Mouse (Mus musculus) erythroblast, embryonic 14.5 days (primary cell): ENCODE results near the gene Btn2a2. TPM values are rescaled to one million over a fixed set of nuclear protein-coding genes. Genes with fewer than 3 reads are reported as not detected.

Source experiments
- H3K27me3 ChIP-seq: 2 replicates; pipeline ENCODE4 v1.6.1; 2012; ENCODE audit warnings: inconsistent platforms; ENCODE audit not compliant: control insufficient read depth
- H3K36me3 ChIP-seq: 2 replicates; pipeline ENCODE4 v1.6.1; 2012; ENCODE audit warnings: mild to moderate bottlenecking, inconsistent platforms; ENCODE audit not compliant: control insufficient read depth
- H3K4me1 ChIP-seq: 2 replicates; pipeline ENCODE4 v1.6.1; 2012; ENCODE audit warnings: inconsistent platforms; ENCODE audit not compliant: control insufficient read depth
- H3K4me3 ChIP-seq: replicated peaks from 2 replicates; pipeline ENCODE3; 2012; ENCODE audit warnings: moderate library complexity, mild to moderate bottlenecking, inconsistent platforms
- H3K9me3 ChIP-seq: 2 replicates; pipeline ENCODE4 v1.6.1; 2012; ENCODE audit warnings: low read length, inconsistent platforms, mixed read lengths; ENCODE audit not compliant: control insufficient read depth
- GATA1 ChIP-seq: IDR thresholded peaks from 2 replicates; pipeline ENCODE4 v1.6.1; 2012; ENCODE audit warnings: low read length, inconsistent platforms, mixed read lengths
- TAL1 ChIP-seq: IDR thresholded peaks from 3 replicates; pipeline ENCODE4 v1.6.1; 2012; ENCODE audit warnings: low read length, inconsistent platforms, mixed read lengths
- polyA plus RNA-seq: library from polyadenylated mRNA; stranded (reverse); fragments of >175 nt; gene quantifications from 2 replicates; pipeline ENCODE4 v1.2.3, GENCODE M21; 2012

Gene Btn2a2
- polyA plus RNA-seq, 1 experiment, result not detected

GRCm38 (mm10) chr13:23500424-23501200 lies 12.0 kb upstream of the Btn2a2 start:
- peaks cover 71% of the 10 kb centered on the region for H3K4me1 ChIP-seq
- peak overlapping the region; percentile 66 for H3K4me3 ChIP-seq
- no peaks in the 10 kb centered on the region for H3K36me3 ChIP-seq
- H3K9me3 ChIP-seq, result no peaks in the 10 kb centered on the region
- TF ChIP-seq GATA1 (no peak), TAL1 (no peak)
- peaks cover 1% of the 10 kb centered on the region for H3K27me3 ChIP-seq

- TF ChIP-seq TAL1 (no peak), GATA1 (no peak)
- H3K36me3 ChIP-seq, result no peaks in the 10 kb centered on the region
- peaks cover 65% of the 10 kb centered on the region for H3K4me1 ChIP-seq
- H3K9me3 ChIP-seq, result no peaks in the 10 kb centered on the region
- H3K4me3 ChIP-seq, result peak overlapping the region; percentile 66
- H3K27me3 ChIP-seq, result peaks cover 3% of the 10 kb centered on the region
Observed at GRCm38 (mm10) chr13:23499943-23500342, 11.3 kb upstream of the Btn2a2 start.

GRCm38 (mm10) chr13:23498653-23499052 lies 10.0 kb upstream of the Btn2a2 start:
- H3K9me3 ChIP-seq, result no peaks in the 10 kb centered on the region
- H3K4me3 ChIP-seq, result peak overlapping the region; percentile 66
- no peak for TF ChIP-seq TAL1
- TF ChIP-seq GATA1, result no peak
- H3K4me1 ChIP-seq, result peaks cover 53% of the 10 kb centered on the region
- H3K27me3 ChIP-seq, result peaks cover 3% of the 10 kb centered on the region
- H3K36me3 ChIP-seq, result no peaks in the 10 kb centered on the region

DNA sequence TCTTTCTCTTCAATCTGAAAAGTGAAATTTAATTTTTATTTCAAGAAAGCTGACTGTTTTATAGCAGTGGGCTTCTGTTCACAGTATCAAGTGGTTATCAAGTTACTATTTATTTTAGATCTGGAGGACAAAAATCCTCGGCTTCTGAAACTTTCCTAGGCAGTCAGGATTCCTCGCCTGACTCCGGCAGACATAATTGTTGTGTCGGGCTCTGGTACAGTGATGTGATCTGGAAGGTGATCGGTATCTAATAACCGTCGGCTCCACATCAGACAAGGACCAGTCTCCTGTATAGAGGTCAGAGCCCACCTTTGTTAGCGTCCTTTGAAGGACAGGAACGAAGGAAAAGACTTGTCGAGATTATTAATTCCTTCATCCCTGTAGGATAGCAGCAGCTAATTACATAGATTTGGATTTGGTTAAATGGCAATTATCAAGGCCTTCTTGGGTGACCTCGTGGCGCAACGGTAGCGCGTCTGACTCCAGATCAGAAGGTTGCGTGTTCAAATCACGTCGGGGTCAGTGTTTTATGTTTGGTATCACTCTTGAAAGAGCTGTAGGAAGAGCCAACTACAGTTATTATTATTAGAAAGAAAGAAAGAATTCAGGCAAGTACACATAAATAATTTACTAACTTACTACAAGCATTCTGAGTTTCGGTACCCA lies 9.1 kb upstream of the Btn2a2 start:
- Histone ChIP-seq H3K27me3 (peaks cover 3% of the 10 kb centered on the region), H3K36me3 (no peaks in the 10 kb centered on the region), H3K4me3 (peak overlapping the region; percentile 66), H3K9me3 (no peaks in the 10 kb centered on the region), H3K4me1 (peaks cover 52% of the 10 kb centered on the region)
- TF ChIP-seq GATA1 (no peak), TAL1 (no peak)

DNA sequence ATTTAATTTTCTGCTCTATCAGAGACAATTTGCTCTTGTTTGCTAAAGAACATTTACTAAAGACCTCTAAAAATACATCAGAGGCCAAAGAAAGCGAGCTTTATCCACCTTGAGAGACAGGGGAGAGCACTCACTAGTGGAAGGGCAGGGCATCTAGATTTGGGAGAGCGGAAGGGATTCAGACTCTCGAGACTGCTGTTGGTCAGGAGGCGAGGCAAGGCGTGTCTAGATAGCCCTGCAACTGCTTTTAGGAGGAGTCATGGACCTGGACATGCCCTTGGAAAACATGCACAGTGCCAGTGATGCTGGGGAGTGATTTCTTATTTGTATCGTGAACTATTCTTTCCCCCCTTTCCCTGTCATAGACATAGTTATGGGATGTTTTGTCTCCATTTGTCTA lies 6.9 kb upstream of the Btn2a2 start:
- H3K9me3 ChIP-seq, result no peaks in the 10 kb centered on the region
- TF ChIP-seq TAL1 (no peak), GATA1 (no peak)
- peaks cover 3% of the 10 kb centered on the region for H3K27me3 ChIP-seq
- no peak overlapping the region for H3K4me3 ChIP-seq
- peaks cover 53% of the 10 kb centered on the region for H3K4me1 ChIP-seq
- no peaks in the 10 kb centered on the region for H3K36me3 ChIP-seq

- H3K36me3 ChIP-seq, result no peaks in the 10 kb centered on the region
- peaks cover 29% of the 10 kb centered on the region for H3K4me1 ChIP-seq
- TF ChIP-seq TAL1 (no peak), GATA1 (no peak)
- peaks cover 23% of the 10 kb centered on the region for H3K27me3 ChIP-seq
- H3K9me3 ChIP-seq, result no peaks in the 10 kb centered on the region
- peak overlapping the region; percentile 59 for H3K4me3 ChIP-seq
Observed at GRCm38 (mm10) chr13:23491990-23492389, 3.3 kb upstream of the Btn2a2 start.

DNA sequence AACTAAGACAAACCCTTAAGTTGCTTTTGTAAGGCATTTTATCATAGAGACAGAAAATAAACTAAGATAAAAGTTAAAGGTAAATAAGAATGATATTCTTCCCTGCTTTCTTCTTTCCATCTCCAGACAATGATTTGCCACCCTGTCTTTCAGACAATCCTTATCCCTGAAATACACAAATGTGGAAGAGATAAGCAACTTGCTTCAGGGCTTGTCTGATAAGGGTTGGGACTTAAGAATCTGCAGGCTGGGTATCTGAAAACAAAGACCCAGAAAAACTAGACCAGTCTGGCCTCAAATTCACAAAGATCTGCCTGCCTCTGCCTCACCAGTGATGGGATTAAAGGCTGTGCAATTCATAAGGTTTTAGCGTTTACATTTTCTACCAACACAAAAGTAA lies 2.6 kb upstream of the Btn2a2 start:
- peaks cover 29% of the 10 kb centered on the region for H3K27me3 ChIP-seq
- TF ChIP-seq GATA1, result no peak
- no peak for TF ChIP-seq TAL1

GRCm38 (mm10) chr13:23490863-23491262 lies 2.2 kb upstream of the Btn2a2 start:
- H3K36me3 ChIP-seq, result no peaks in the 10 kb centered on the region
- peaks cover 29% of the 10 kb centered on the region for H3K4me1 ChIP-seq
- no peak overlapping the region for H3K4me3 ChIP-seq
- H3K9me3 ChIP-seq, result no peaks in the 10 kb centered on the region
- H3K27me3 ChIP-seq, result peaks cover 33% of the 10 kb centered on the region
- TF ChIP-seq TAL1 (no peak), GATA1 (no peak)

More for the DNA sequence above, 2.6 kb upstream of the Btn2a2 start:
- no peaks in the 10 kb centered on the region for H3K9me3 ChIP-seq
- no peaks in the 10 kb centered on the region for H3K36me3 ChIP-seq
- no peak overlapping the region for H3K4me3 ChIP-seq
- H3K4me1 ChIP-seq, result peaks cover 29% of the 10 kb centered on the region

DNA sequence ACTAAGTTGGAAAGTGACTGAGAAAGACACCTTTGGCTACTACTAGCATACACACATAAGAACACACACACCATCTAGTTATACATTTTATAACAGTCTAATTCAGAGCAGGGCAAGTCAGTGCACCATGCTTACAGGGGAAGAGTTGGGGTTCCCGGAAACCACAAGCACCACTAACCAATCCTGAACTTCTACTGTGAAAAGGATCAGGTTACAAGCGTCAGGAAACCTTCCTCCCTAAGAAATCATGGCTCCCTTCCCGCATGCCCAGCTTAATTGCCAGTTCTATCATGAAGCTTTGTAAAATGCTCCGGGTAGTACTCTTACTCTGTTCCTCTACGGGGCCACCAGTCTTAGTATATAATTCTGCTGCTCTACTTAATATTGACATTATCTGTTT lies 3.4 kb downstream of the Btn2a2 start:
- H3K4me1 ChIP-seq, result peaks cover 6% of the 10 kb centered on the region
- H3K9me3 ChIP-seq, result no peaks in the 10 kb centered on the region
- TF ChIP-seq GATA1, result no peak
- TF ChIP-seq TAL1, result no peak
- H3K27me3 ChIP-seq, result peaks cover 55% of the 10 kb centered on the region
- H3K4me3 ChIP-seq, result no peak overlapping the region
- H3K36me3 ChIP-seq, result no peaks in the 10 kb centered on the region
